Mouse (Mus musculus) activated CD4-positive, CD25-positive, alpha-beta regulatory T cell, adult 4 months (primary cell): ENCODE data around the gene Rbm44. TPM values are rescaled to one million over a fixed set of nuclear protein-coding genes. Genes with fewer than 3 reads are reported as not detected.

Experiments
- ATAC-seq: one replicate; pipeline ENCODE4 v1.8.0; 2017
- polyA plus RNA-seq, 2 experiments: library from polyadenylated mRNA; unstranded; fragments of 100-300 nt; shearing (Covaris generic); gene quantifications; one replicate each; pipeline ENCODE4 v1.2.1; 2017

The Rbm44 gene
- polyA plus RNA-seq: 1 to 10 TPM; 1.7 TPM

DNA sequence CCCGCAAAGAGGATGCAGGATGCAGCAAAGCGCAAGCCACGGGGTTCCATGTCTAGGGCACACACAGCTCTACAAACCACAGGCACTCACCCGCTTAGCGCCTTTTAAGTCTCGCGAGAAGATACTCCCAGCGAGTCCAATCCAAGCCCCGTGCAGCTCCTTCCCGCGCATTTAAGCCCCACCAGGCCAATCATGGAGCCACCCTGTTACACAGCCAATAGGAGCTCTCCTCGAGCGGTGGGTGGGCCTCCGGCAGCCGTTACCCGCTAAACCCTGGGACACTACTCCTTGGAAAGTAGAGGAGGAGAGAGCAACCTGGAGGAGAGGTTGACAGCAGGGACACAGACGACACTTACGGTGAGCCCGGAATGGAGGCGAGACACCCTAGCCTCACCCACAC, at the start of gene Rbm44:
TSS of gene Rbm44 (plus strand) at position 277 of the 400 bp plus-strand sequence.
- ATAC-seq: peak; percentile 71

DNA sequence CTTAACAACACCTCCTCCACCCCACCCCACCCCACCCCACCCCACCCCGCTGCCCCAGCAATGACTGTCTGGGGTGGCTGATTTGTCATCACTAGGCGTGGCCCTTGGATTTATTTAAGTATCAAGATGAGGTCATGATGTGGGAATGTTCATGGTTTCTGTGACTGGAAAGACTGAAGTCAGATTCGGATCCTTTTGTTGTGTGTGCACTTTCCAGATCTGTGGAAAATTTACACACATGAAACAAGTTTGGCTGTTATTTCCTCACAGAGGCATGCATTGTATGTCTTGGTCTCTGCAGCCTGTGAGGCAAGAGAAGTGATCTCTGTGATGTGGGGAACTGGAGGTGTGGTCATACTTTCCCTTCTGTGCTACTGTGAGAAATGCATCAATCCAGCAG, 49.6 kb upstream of the Rbm44 start:
- ATAC-seq: peak; percentile 50

DNA sequence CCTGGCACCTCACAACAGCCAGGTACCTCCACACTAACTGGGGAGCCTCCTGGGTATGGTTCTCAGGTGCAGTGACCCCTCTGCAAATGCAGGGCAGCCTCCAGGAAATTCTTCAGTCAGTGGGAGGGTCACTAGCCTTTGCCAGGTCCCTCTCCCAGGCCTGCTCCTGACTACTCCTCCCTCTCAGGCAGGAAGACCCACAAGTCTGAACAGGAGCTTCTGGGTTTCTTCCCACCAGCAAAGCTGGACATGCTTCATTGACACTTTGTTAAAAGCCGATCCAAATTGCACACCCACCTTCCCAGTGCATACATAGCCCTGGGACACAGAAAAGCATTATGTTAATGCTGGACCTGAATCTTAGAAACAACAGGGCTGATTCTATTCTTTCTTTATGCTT, 49.0 kb upstream of the Rbm44 start:
- ATAC-seq: no peak

GRCm38 (mm10) chr1:91096490-91096889, 48.4 kb upstream of the Rbm44 start:
- peak; percentile 46 for ATAC-seq

- no peak for ATAC-seq
Observed at GRCm38 (mm10) chr1:91097283-91097834, 47.5 kb upstream of the Rbm44 start.

GRCm38 (mm10) chr1:91098887-91099286, 46.0 kb upstream of the Rbm44 start:
- peak; percentile 17 for ATAC-seq

DNA sequence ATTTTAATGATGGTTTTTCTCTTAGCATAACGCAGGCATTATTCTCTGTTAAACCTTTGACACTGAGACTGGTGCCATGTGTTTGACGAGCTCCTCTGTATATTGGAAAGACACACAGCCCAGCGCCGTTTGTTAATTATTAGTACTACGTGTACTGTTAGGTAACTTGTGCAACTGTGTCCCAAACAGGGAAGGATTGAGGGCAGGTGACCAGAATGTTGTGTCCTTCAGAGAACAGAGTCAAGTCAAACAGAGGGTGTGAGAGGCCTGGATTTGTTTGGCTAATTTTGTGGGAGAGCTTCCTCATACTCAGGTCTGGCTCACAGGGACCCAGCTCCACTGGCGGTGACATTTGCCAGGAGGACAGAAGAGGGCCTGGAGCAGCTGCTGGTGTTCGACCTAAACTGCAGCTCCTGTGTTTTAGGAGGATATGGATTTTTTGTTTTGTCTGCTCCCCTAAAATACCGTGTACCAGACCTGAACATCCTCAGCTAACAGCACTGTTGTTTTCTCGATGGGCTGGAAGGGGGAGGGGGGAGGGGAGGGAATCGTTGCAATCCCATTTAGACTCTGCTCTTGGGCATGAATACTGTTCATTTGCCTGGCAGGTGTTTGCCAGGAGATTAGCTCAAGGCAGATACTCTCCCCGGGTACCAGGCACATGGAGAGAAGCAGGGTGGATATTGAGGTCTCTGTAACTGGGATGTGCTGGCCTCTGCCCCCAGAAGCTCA, 43.0 kb upstream of the Rbm44 start:
- ATAC-seq: no peak

DNA sequence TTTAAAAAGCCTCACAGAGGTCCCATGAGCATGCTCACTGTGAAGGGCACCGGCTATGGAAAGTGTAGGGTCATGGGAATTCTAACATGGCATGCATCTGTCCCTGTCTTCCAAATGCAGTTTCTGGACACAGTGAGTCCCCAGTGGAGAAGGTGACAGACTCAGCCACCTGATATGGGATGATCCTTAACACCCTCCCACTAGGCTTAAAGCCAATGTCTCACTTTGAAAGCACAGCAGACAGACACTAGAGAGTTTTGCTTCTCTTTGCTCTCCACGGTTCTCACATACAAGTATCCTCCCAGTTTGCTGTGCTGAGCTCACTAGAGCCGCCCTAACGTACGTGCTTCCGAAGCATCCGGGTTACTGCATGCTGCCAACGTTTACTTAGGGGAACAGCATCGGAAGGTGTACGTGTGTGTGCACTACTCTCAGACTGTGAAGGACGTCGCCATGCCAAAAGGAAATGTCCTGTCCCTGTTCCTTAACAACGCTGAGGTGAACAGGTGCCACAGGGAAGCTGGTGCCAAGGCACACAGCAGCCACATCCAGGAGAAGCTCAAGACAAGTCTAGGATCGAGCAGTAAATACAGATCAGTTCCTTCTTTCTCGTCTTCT, 41.4 kb upstream of the Rbm44 start:
- no peak for ATAC-seq

GRCm38 (mm10) chr1:91107548-91107947, 37.3 kb upstream of the Rbm44 start:
- no peak for ATAC-seq

GRCm38 (mm10) chr1:91109302-91109701, 35.6 kb upstream of the Rbm44 start:
- no peak for ATAC-seq

DNA sequence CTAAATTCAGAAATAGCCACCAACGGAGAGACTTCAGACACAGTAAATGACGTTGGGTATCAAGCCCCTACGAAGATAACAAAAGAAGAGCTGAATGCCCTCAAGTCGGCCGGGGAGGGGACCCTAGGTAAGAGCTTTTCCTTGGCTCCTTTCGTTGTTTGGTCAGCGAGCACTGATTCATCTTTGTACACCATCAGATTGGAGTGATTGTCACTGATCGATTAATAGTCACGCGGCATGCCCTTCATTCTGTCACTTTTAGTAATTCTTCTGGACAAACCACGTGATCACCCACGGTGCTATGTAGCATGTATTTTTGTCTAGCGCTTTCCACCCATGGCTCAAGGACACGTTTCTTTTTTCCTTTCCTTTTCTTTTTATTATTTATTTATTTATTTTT, 32.7 kb upstream of the Rbm44 start:
- no peak for ATAC-seq

DNA sequence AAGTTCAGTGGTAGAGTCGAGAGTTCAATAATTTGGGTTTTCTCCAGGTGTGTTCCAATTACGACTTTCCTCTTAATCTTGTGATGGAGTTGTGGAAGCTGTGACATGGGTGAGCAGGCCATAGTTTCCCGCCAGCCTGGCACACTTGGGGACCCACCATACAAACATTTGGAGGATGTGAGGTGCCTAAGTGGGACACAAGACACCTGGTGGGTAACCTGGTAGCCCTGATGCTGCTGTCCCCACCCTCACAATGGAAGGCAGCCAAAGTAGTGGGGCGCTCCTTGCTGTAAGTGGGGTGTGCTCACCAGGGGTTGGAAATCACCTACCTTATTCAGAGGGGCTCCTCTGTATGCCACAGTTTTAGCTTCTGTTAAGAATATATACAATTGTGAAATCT, 32.3 kb upstream of the Rbm44 start:
- no peak for ATAC-seq

- ATAC-seq: no peak
Observed at GRCm38 (mm10) chr1:91122121-91122520, 22.8 kb upstream of the Rbm44 start.

DNA sequence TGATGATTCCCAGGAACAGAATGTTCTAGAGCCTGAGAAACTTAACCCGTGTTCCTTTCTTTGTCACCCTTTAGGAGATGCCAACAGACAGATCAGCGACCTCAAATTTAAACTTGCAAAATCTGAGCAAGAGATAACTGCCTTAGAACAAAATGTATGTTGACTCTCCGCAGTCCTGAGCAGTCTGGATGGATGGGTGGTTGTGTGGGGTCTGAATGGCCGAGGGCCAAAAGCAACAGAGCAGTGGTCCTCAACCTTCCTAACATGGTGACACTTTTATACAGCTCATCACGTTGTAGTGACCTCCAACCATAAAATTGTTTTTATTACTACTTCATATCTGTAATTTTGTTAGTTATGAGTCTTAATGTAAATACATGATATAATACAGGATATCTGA, 21.9 kb upstream of the Rbm44 start:
- no peak for ATAC-seq

DNA sequence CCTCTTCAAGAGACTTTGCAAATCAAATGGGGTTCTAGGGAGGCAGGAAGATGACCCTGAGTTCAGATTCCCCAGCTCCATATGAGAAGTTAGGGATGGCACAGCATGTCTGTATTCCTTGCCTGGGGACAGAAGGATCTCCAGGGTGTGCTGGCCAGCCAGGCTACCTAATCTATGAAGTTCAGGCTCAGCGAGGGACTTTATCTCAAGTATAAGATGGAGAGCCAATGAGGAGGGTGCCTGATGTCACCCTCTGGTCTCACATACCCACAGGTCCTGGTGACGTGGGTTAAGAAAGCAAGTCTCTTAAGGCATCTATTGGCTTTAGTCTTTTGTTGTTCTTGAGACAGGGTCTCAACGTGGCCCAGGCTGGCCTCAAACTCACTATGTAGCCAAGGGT, 21.4 kb upstream of the Rbm44 start:
- no peak for ATAC-seq

DNA sequence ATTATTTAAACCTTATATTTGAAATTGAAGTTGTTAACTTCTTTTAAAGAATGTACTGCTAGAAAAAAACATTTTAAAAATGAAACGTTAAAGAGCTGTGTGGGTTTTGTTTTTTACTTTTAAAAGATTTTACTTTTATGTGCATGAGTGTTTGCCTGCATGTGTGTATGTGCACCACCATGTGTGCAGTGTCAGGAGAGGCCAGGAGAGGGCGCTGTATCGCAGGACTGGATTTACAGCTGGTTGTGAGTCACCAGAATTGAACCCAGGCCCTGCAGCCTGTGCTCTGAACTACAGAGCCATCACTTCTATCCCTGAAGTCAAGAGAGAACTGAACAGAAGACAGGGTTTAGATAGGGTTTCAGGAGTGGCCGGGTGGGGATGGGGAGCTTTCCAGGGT, 16.0 kb upstream of the Rbm44 start:
- no peak for ATAC-seq

DNA sequence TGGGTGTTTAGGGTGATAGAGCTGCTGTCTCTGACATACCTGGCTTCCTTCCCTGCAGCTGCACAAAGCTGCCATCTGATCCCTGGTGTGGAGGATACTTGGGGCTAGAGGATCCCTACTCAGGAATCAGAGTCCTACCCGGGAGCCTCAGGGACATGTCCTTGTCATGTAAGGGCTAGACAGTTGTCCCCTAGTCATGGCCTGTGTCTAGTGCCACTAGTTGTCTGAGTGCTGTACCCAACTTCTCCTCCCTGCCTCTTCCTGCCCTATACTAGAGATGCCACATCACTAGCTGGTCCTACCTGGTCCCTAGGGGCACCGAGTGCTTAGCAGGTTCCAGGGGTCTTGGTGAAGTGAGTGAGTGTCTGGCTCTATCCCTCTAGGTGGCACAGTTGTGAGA, 7.9 kb upstream of the Rbm44 start:
- ATAC-seq: no peak

DNA sequence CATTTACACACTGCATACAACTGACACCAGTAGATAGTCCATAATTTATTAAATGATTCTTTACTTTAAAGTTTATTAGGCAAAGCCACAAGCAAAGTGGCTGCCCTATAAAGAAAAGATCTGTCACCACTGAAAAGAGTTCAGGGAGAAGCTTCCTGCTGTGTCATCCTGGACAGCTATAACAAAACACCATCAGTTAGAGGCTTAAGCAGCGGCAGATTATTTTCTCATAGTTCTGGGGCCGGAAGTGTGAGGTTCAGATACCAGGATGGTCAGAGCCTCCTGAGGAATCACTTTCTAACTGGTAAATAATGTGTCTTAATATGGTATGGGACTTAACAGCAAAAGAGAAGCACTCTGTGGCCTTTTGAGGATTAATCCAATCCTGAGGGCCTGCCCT, 6.6 kb downstream of the Rbm44 start:
- ATAC-seq: no peak

DNA sequence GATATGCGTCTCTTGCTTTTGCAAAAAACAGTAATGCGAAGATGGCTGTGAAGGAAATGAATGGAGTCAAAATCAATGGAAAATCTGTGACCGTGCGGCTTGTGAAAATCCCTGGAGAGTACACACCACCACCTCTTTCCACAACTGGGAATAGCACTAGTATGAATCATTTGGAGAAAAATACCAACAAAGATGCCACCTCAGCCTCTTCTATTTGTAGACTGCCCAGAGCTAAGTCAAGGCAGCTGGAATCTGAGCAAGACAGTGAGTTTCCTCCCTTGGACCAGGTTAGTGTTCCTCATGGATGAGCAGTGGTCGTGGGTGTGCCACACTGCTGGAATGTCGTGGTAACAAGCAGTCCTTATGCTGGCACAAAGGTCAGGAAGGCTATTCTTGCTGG, 21.9 kb downstream of the Rbm44 start:
- ATAC-seq: no peak

- no peak for ATAC-seq
Observed at GRCm38 (mm10) chr1:91169157-91169556, 24.3 kb downstream of the Rbm44 start.

DNA sequence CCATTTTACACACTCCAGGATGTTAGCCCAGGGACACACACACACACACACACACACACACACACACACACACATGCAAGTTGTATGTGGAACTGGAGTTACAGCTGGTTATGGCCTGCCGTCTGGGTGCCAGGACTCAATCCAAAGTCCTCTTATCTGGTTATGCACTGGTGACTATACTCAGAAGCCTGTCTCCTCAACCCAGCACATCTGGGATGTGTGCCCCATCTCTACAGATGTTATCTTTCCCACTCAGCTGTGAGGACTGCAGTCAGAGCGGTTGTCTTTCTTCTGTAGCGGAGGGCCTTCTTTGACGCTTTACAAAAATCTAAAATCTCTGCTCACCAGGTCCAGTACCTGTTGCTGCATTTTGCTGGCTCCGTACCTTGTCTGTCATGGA, 29.9 kb downstream of the Rbm44 start:
- no peak for ATAC-seq

DNA sequence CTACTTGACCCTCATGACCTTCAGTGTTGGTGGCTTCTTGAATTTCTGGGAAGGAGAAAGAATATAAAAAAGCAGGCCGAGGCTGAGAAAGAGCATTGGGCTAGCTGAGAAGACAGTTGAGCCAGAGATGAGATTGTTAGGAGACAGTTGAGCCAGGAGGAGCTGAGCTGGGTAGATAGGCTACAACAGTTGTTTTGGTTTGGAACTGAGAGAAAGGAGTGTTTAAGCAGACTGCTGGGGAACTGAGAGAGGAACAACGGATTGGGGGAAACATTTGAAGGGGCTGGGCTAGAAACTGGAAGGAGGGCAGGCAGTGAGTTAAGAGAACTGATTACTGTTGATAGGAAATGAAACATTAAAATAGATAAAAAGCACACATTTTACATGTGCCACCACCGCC, 31.1 kb downstream of the Rbm44 start:
- no peak for ATAC-seq

GRCm38 (mm10) chr1:91176871-91177270, 32.0 kb downstream of the Rbm44 start:
- no peak for ATAC-seq

DNA sequence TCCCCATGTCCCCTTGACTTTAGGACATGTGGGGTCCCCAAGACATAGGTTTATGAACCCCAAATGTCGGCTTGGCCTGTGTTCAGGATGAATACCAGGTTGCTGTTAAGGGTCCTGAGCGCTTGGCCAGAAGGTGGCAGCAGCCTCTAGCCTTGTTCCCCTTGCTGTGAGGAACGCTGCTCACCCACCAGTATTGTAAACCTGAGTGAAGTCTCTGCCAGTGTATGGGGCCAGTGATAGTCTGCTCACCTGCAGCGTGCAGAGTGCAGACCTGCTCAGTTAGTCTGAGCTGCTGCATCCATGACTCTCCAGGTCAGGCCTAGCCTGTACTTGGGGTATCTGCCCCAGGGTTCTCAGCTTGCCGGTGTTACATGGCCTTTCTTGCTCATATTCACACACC, 34.2 kb downstream of the Rbm44 start:
- ATAC-seq: peak; percentile 68
